In the genomic region with DNA sequence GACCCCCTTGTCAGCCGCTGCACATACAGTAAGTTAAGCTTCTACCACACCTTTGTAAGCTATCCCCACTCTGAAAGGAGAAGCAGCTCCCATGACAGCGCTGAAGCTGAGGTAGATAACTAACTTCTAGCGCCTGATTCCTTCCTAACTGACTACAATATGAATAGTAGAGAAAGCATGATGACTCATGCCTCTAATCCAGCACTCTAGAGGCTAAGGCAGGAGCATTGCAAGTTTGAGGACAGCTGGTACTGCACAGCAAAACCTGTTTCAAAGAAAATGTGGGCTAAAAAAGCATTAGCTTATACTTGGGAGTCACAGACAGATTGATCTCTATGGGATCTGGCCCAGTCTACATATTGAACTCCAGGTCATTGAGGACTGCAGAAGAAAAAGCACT, we compare ENCODE assay signal across 33 mouse cellular contexts.
"Had no signal": no experiment of that assay in that cellular context is flagged by ENCODE, and none has a peak within 500 bp of the region (broad histone marks: within the 10 kb centered on the region; RNA-seq: fewer than 3 reads in every experiment).

No protein-coding gene starts in this region.

- H3K4me3 ChIP-seq: heart, embryonic 13.5 days; heart, embryonic 15.5 days; hindbrain, embryonic 10.5 days; hindbrain, embryonic 12.5 days; hindbrain, embryonic 13.5 days; hindbrain, embryonic 15.5 days; intestine, embryonic 15.5 days; kidney, embryonic 15.5 days; layer of hippocampus, adult 2 months; left cerebral cortex, adult 2 months had no signal

- ATAC-seq: hindbrain, embryonic 16.5 days; hindbrain, postnatal 0 days; inflammation-experienced regulatory T-cells, adult 6 months; intestine, embryonic 15.5 days; intestine, embryonic 16.5 days; intestine, postnatal 0 days had no signal

- H3K4me1 ChIP-seq: heart, embryonic 15.5 days; hindbrain, embryonic 10.5 days; hindbrain, embryonic 12.5 days; hindbrain, embryonic 13.5 days; hindbrain, embryonic 15.5 days; intestine, embryonic 15.5 days; kidney, embryonic 15.5 days had no signal

- DNase-seq: heart, postnatal 10 days; heart, postnatal 14 days; heart, postnatal 36 days; heart, postnatal 4 days; kidney, adult 11 months; kidney, adult 18-20 months; kidney, adult 2 months; kidney, adult 8-10 months; kidney, adult 9 months; kidney, postnatal 10 days; kidney, postnatal 14 days; kidney, postnatal 25 days; kidney, postnatal 36 days; kidney, postnatal 4 days; layer of hippocampus, adult 9-11 months; layer of hippocampus, postnatal 36 days had no signal

- H3K27me3 ChIP-seq: heart, embryonic 13.5 days; heart, embryonic 15.5 days; hindbrain, embryonic 12.5 days; hindbrain, embryonic 13.5 days; hindbrain, embryonic 15.5 days; intestine, embryonic 15.5 days; kidney, embryonic 15.5 days had no signal

- H3K27ac ChIP-seq: heart, embryonic 13.5 days; heart, embryonic 15.5 days; hindbrain, embryonic 10.5 days; hindbrain, embryonic 12.5 days; hindbrain, embryonic 13.5 days; hindbrain, embryonic 14.5 days; hindbrain, embryonic 15.5 days; hindbrain, postnatal 0 days; intestine, embryonic 15.5 days; kidney, embryonic 15.5 days; kidney, postnatal 0 days; layer of hippocampus, adult 2 months; left cerebral cortex, adult 2 months had no signal

- H3K36me3 ChIP-seq: heart, embryonic 13.5 days; heart, embryonic 15.5 days; hindbrain, embryonic 10.5 days; hindbrain, embryonic 12.5 days; hindbrain, embryonic 13.5 days; hindbrain, embryonic 15.5 days; intestine, embryonic 15.5 days; kidney, embryonic 15.5 days had no signal

- H3K9ac ChIP-seq: heart, embryonic 13.5 days; heart, embryonic 15.5 days; hindbrain, embryonic 12.5 days; hindbrain, embryonic 13.5 days; hindbrain, embryonic 14.5 days; hindbrain, embryonic 15.5 days; intestine, embryonic 15.5 days; kidney, embryonic 15.5 days had no signal
